Mouse (Mus musculus): ENCODE results near the gene Atad1. TPM values are rescaled to one million over a fixed set of nuclear protein-coding genes. Genes with fewer than 3 reads are reported as not detected.
"Not testable (repeated sequence)": the region's sequence is repeated elsewhere in the genome, so short reads cannot be mapped to it uniquely, and the experiment has no call there.

Gene Atad1
- total RNA-seq, 2 experiments from 2014 or later: 90.5 to 91.8 TPM

DNA sequence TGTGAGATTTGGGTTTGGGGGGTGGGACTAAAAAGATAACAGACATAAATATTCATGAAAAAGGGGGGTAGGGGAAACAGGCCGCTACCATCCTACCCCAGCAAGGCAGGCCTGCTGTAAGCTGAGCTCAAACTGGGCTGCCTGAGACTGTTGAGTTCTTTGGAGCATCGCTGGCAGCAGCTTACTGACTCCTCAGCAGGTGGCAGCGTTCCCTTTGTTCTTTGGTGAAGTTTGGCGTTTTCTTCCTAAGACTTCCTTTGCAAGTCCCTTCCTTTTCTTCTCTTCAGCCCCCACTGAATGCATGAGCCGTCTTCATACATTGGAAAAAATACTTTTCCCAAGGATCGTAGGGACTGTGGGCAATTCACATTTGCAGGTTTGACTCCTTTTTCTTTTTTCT is 9.8 kb upstream of the Atad1 start:
- DNase-seq: peak in 1 of 2 experiments; percentile 50

DNA sequence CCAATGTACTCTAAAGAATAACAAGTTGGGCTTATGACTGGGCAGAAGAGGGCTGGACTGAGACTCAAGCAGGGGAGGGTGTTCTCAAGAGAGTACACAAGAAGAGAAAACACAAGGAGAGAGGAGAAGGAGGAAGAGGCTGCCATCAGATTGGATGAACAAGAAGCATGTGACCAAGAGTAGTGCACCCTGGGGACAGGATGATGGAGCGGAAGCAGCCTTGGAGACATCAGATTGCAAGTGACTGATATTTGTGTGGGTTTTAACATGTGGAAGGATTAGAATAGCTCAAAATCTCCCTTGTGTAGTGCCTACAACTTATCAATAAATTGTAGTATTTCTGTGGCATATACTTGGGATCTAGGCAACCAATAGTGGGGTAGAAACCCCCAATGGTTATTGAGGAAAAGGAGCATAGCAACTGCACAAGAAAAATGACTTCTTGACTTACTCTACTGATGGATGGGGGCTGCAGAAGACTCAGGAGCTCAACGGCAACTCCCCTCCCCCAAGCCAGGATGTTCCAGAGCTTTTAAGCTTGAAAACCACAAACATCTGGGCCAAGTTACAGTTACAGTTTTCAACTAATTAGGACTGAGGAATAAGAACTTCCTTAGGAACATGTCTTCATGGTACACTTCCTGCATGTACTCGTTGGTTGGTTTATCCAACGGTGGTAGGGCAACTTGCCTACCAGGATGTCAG is 1.2 kb upstream of the Atad1 start:
- DNase-seq: no peak

DNA sequence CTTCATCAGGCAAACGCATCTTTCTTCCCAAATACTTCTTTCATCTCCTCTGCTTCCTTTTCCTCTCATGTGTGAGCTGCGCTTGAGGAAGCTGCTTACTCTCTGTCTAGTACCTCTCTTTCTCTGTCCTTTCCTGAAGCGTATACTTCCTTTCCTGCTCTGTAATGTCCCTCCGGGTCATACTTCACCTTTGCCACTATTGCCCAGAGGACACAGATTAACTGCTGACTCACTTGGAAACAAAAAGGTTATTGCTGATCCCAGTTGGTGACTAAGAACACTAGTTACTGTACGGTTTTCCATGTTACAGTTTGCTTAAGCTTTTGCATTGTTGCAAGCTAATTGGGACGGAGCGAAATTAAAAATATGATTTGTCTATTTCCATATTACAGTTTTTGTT is 1.7 kb downstream of the Atad1 start:
- no peak for DNase-seq

DNA sequence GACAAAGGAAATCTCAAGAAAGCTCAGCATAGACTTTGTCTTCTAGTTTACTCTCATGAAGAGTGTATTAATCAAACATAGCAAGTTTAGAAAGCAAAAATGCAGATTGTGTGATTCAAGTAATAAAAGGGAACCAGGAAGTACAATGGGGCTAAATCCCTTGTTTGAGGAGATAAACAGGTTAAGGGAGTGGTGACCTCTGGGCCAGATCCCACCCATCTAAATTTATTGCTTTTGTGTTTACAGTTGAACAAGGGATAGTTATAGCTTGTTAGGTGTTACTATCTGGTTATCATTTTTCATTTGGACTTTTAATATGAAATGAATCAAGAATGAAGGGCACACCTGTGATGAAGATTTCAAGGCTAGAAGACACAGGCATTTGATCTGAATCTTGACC is 6.7 kb downstream of the Atad1 start:
- DNase-seq: no peak

DNA sequence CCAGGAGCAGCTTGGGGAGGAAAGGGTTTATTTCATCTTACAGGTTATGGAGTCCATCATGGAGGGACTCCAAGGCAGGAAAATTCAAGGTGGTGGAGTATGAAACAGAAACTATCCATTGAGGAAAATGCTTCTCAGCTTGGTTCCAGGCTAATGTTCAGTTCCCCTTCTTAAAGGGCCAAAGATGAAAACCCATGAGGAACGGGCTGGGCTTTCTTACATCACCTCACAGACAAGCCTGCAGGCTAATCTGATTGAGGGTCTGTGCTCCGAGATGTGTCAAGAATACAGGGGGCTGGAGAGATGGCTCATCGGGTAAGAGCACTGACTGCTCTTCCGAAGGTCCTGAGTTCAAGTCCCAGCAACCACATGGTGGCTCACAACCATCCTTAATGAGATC is 9.8 kb downstream of the Atad1 start:
- DNase-seq: no peak

DNA sequence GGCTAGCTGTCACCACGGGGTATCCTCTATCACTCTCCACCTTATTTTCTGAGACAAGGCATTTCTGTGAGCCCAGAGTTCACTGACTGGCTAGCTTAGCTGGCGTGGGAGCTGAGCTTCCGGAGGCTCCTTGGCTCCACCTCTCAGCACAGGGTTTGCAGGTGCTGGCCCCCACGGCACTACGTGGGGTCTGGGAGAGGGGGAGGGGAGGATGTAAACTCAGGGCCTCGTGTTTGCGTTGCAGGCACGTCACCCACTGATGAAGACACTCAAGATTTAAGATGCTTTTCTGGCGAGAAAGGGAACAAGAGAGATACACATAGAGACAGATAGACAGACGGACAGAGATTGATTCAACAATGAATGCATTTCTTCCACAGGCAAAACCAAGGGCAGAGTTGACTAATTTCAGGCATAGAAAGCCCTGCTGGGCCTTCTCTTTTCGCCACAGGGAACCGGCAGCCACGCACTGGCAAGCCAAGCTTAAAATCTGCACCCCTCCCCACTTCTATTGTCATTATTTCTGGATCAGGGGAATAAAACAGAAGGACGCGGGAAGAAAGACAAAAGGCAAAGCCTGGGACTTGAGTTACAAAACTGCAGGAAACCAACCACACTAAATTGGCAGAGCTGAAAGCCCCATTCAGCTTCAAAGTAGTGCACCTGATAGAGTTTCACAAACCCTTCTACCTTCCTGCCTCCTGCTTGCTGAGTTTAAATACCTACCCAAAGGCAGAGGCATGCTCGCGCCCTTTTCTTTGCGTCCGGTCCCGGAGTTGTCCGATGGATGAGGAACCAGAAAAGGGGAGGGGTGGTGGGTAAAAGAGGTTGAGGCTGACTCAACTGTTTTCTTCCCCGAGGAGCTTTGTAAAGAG is 12.9 kb downstream of the Atad1 start:
- DNase-seq: no peak

DNA sequence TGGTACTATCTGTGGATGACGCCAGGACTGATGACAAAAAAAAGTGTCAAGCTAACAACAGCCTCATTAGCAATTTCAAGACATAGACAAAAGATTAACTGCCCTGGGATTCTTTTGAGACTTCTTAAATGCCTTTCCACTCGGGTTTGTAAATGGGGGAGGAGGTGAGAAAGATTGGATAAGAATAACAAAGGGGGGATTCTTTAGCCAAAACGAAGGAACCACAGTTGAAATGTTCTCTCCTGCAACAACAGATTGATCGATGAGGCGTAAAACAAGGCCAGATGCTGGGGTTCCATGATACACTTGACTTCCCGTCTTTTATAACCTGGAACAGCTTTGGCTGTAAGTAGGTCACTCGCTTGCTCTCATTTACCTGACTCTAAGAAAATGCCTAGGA is 15.8 kb downstream of the Atad1 start:
- DNase-seq: no peak

DNA sequence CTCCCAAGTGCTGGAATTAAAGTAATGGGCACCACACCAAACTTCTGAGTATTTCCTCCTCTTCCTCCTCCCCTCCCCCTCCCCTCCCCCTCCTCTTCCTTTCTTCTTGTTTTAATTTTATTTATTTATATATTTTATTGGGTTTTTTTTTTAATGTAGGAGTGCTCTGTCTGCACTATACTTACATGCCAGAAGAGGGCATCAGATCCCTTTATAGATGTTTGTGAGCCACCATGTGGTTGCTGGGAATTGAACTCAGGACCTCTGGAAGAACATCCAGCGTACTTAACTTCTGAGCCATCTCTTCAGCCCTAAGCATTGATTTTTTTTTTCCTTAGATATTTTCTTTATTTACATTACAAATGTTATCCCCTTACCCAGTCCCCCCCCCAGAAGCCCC is 19.3 kb downstream of the Atad1 start:
- DNase-seq: no peak

DNA sequence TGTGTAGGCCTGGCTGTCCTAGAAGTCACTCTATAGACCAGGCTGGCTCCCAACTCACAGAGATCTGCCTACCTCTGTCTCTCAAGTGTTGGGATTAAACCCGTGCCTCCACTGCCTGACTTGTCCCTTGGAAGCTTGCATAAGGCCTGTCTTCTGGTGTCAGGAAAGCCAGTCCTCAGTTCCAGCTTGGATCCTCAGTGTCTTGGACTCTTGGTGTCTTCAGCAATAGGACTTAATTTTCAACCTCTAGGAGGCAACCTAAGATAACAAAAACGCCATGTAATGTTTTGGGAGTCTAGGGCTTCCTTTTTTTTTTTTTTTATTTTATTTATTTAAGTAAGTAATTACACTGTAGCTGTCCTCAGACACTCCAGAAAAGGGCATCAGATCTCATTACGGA is 22.0 kb downstream of the Atad1 start:
- DNase-seq: no peak

DNA sequence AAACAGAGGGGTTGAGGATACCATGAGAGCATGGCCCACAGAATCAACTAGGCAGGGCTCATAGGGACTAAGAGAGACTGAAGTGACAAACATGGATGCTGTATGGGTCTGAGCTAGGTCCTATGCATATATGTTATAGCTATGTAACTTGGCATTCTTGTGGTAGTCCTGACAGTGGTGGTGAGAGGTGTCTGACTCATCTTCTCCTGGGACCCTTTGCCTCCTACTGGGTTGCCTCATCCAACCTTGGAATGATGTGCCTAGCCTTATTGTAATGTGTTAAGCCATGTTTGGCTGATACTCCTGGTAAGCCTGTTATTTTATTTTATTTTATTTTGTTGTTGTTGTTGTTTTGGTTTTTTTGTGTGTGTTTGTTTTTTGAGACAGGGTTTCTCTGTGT is 23.9 kb downstream of the Atad1 start:
- no peak for DNase-seq

DNA sequence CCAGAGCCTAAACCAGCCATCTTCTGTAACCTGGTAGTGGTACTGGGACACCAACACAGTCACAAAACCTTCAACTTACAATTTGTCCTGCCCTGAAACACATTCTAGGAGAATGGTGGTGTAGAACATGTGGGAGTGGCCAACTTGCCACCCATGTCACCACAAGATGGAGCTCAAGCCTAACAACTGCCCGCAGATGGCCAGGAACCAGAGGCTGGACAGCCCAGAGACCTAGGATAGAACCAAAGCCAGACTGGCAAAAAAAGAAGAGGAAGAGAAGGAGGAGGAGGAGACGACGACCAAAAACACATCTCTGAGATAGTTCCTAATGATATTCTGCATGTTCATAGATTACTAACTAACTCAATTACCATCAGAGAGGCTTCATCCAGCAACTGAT is 24.4 kb downstream of the Atad1 start:
- peak; percentile 84 to 89 for DNase-seq

DNA sequence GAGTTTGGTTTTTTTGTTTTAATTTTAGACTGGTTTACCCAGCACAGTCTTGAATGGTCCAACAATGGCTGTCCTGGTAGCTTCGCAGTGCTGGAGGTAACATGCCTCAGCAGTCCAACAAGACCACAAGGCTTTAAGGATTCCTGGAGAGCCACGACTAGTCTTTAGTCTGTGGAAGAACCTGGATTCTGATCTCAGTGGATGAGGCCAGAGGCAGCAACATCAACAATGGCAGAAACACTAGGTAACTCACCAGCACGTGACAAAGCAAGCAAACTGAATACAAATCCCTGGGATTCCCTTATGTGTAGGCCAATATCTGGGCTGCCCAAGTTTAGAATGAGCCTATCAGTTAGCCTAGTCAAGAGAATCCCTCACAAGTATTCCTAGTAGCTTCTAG is 26.1 kb downstream of the Atad1 start:
- DNase-seq: no peak

DNA sequence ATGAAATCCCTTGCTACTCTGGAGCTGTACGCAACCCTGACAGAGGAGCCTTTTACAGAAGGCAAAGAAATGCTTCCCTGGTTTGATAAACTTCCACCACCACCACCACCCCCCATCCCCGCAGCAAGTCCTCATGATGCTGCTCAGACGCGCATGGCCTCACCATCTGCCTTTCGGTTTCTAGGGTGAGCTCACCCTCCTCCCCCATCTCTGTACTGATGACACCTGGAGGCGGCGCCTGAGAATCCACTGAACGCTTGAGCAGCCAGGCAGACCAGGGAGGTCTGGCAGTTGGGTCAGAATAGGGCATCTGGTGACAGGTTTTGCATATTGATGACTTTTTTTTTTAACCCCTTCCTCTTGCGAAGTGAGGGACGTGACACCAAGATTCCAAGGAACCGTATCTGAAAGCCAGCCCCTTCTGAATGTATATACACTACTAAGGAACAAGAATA is 27.0 kb downstream of the Atad1 start:
- peak; percentile 79 to 81 for DNase-seq

DNA sequence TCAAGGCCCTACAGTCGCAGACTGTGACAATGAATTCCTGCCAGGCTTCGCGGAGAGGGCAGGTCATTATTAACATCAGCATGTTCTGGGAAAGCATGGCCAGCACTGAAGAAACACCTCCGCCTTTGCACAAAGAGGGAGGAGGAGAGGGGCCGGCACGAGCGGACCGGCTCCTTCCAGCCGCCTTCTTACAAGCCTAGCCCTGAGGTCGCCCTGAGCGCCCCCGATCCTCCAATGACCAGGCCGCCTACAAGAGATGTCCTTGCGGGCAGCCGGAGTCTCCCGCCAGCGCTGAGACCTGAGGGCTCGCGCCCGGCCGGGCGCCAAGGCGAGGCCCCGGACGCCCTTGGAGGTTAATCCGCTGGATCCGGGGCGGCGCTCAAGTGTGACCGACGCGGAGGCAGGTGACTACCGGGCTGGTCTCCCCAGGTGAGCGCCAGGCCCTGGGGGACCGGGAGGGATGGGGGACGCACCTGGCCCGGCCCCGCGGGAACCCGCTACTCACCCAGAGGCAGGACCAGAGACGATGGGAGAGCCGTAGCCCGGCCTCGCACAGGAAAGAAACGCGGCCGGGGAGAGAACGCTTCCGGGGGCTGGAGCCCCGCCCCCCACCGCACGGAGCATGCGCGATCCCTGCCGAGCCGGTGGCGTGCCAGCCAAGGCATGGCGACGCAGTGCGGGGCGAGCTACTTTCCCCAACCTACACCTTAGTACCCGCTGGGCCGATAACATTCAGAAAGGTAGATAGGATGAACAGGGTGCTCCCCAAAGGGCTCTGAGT is 27.6 kb downstream of the Atad1 start:
- DNase-seq: peak; percentile 93 to 94

DNA sequence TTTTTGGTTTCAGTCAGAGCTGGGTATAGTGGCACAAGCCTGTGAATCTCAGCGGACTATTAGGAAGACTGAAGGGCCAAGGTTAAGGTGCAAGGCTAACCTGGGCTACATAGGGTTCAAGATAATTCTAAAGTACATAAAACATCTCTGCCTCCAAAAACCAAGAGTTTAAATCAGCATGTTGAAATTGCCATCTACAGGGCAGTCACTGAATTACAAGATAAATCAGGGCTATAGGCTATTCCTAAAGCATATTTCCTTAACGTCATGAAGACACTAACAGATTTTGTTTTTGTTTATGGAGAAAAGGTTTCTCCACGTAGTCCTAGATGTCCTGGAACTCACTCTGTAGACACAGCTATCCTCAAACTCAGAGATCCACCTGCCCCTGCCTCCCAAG is 29.3 kb downstream of the Atad1 start:
- peak in 1 of 2 experiments; percentile 21 for DNase-seq

DNA sequence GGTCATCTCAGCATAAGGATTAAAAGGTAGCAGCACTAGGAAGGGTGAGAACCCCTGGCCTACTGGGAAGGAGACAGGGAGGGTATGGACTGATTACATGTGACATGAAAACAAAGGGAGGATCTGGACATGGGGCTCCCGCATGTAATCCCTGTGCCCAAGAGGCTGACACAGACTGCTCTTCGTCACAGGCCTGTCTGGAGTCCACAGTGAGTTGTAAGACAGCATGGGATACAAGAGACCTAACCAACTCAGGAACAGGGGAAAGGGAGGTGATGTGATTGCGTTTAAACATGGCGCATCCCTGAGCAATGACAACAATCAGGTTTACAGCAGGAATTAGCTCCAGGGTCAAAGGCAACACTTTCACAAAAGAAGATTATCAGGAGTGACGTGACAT is 30.6 kb downstream of the Atad1 start:
- no peak for DNase-seq

DNA sequence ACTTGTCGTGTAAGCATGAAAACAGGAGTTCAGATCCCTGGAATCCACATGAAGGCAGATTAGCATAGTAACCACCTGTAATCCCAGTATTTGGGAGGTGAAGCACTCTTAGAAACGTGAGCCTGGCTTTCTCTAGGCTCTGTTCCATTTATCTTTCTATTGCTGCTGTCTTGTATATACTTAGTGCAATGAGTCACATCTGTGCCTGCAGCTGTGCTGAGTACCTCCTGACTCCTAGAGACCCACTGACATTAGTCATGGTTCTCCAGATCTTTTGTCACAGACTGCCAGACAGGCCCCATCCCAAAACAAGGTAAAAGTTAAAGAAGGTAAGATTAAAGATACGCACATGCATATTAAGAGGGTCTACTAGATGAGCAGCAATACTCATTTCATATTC is 37.4 kb downstream of the Atad1 start:
- no peak for DNase-seq

DNA sequence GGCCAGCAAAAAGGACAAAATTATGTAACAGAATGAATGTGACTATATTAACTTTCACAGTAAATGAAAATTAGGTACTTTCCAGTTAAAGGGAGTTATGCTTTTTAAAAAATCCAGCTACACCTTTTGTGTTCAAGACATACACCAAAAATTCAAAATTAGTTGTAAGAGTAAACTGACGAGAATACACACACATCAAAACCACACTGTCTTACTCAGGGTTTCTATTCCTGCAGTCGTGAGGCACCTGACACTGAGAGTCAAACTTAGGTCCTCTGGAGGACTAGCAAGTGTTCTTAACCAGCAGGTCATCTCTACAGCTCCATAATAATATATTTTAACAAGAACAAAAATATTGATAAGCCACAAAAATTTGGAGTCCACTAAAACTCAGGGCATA is 42.9 kb downstream of the Atad1 start:
- no peak for DNase-seq

DNA sequence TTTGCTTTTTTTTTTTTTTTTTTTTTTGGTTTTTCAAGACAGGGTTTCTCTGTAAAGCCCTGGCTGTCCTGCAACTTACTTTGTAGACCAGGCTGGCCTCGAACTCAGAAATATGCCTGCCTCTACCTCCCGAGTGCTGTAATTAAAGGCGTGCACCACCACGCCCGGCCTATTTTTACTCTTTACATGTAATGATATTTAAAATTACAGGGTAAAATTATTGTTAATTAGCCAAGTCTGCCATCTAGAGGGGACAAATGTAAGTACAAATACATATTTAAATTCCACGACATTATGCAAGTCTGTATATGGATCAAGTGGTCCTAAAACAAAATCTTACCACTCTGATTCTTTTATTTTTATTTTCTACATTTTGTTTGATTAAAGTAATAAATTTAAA is 49.9 kb downstream of the Atad1 start:
- peak; percentile 18 to 60 for DNase-seq

DNA sequence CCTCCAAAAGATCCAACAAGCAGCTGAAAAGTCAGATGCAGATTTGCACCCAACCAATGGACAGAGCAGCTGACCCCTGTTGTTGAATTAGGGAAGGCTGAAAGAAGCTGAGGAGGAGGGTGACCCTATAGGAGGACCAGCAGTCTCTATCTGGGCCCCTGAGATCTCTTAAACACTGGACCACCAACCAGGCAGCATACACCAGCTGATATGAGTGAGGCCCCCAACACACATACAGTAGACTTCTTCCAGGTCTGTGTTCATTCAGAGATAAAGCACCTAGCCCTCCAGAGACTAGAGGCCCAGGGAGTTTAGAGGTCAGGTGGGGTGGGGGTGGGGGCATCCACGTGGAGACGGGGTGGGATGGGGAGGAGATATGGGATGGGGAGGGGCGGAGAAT is 51.4 kb downstream of the Atad1 start:
- not testable (repeated sequence) for DNase-seq

DNA sequence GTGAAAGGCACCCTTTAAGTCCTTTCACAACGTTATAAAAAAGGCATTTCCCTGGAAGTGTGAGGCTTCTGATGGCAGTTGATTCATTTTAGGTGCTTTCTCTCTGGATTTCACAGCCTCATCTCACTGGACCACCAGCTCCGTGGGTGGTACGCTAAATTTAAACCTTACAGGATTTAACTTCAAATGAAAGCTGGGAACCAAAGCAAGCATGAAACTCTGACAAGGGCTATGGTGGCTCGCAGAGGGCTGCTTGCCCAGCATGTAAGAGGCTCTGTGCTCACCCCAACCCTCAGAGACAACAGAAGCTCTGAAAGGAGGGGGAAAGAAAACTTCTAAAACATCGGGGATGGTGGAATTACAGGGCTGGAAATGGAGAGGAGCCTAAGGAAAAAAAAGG is 51.9 kb downstream of the Atad1 start:
- DNase-seq: no peak

DNA sequence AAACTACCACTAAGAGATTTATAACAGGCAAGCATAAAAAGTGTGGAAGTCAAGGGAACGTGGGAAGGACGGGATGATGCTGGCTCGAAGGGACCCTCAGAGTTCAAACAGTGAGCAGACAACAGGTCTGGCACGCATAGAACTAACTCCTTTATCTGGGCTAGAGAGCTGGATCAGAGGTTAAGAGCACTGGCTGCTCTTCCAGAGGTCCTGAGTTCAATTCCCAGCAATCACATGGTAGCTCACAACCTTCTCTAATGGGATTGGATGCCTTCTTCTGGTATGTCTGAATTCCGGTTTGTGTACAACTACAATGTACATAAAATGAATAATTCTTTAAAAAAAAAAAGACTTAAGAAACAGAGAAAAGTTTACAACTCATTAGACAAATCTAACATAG is 56.5 kb downstream of the Atad1 start:
- DNase-seq: no peak

DNA sequence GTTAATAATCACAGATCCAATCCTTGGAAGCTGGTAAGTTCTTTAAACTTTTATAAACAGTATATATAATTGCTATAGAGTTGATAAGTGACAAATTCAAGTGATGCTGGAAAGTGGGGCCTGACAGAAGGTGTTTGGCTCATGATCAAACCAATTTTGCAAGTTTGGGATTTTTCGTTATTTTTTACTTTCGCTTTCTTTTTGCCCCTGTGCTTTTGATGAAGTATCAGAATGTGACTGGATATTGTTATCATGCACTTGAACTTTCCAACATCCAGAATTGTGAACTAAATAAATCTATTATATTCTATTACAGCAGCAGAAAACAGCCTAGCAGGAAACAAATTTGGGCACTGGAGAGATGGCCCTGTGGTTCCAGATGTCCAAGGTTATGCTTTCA is 58.7 kb downstream of the Atad1 start:
- DNase-seq: no peak

All from heart, adult 18-20 months (tissue).